Mouse (Mus musculus): Measurements from ENCODE around the gene Frmd4b.

GRCm38 (mm10) chr6:97387388-97387787, 230.0 kb downstream of the Frmd4b start:
- no peak for TF ChIP-seq MYOG (IDR thresholded peaks at IDR 0.05; ENCODE audit: control insufficient read depth in 1 of 3, insufficient read depth in 1 of 3, insufficient read length in 2 of 3, low read depth in 2 of 3)
- TF ChIP-seq POLR2A (IDR thresholded peaks at IDR 0.05; ENCODE audit: insufficient read length, low read depth) = no peak
